Mouse (Mus musculus) skeletal muscle tissue, postnatal 0 days (tissue): ENCODE data around the gene Xrcc3. TPM values are rescaled to one million over a fixed set of nuclear protein-coding genes. Genes with fewer than 3 reads are reported as not detected.

ENCODE experiments used
- polyA plus RNA-seq: library from polyadenylated mRNA; unstranded; fragments of >200 nt; fragmentation: Nextera tagmentation; extraction: Ambion mirVana; gene quantifications from 2 replicates; pipeline ENCODE4 v1.2.1, GENCODE M21; 2015

Xrcc3 gene
- polyA plus RNA-seq, result 2.4 and 3.7 TPM in 2 replicates

DNA sequence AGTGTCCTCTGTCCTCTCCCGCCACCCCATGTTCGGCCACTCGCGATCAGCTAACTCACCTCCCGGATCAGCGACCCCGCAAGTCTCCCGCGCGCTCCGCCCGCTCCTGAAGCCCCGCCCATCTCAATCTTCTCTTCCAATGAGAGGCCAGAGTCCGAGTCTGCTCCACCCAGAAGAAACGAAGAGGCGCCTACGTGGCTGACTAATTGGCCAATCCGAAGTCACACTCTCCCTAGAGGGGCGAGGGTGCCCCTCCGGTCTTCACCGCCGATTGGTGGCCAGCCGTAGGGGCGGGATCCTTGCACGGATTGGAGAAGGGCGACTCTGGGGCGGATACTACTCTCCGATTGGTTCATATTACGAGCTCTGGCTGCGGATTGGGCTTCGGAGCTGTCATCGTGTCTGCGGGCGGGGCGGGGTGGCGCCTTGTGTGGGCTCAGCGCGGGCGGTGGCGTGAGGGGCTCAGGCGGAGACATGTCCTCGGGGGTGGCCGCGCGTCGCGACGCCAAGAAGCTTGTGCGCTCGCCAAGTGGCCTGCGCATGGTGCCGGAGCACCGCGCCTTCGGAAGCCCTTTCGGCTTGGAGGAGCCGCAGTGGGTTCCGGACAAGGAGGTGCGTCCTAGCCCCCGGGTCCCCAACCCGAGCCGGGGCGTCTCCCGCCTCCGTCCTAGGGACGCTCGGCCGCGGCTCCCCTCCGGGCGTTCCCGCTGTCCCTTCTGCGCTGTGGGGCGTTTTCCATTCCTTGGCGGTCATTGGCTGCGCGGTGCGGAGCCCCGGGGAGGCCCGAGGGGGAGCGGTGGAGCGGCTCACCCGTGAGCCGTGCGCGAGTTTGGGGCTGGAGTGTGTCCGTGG is at the start of gene Xrcc3, which contains the start of gene Zfyve21:
Gene Xrcc3, minus strand, starts transcription at position 108 of the 852 bp plus-strand sequence.
Gene Zfyve21, plus strand, starts transcription at position 405 of the 852 bp plus-strand sequence.

DNA sequence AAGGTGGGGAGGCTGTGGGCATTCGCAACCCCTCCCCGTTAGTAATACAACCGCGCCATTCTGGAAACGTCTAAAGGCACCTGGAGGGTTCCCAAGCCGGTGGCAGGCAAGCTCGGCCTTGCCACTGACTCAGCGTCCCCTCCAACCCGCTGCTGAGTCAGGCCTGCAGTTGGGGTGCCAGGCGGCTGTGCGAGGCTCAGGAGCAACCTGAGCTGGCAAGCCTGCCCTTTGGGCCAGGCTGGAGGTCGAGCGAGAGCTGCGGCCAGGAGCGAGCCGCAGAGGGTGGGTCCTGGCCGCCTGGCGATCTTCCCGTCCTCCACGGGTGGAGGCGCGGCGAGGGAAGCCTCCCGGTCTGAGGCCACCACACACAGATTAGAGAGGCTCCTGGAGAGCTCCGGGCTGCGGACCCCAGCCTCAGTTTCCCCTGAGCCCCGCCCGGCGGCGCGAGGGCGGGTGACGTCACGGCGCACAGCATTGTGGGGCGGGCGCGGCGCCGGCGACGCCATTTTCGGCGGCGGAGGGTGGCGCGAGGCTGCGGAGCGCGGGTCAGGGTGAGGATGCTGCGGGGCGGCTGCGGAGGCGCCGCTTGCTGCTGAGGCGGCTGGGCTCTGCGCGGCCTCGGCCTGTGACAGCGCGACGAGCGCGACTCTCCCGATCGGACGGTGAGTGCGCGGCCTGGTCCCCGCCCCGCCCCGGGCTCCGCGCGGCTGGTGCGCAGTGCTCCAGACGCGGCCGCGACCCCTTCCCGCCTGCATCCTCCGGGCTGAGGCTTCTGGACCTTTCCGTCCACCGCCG is 55.1 kb downstream of the Xrcc3 start, which contains the start of gene Klc1:
Gene Klc1, plus strand, starts transcription at position 469 of the 795 bp plus-strand sequence.

Other genes starting within 250 kb of the Xrcc3 start
- 16.9 and 20.4 TPM in 2 replicates for gene Mark3, start 239.3 kb downstream of the Xrcc3 start, polyA plus RNA-seq
- 59.5 and 79.0 TPM in 2 replicates for gene Ckb, start 141.5 kb downstream of the Xrcc3 start, polyA plus RNA-seq
- 4.3 and 4.4 TPM in 2 replicates for gene Trmt61a, start 135.8 kb downstream of the Xrcc3 start, polyA plus RNA-seq
- gene Bag5, start 100.6 kb downstream of the Xrcc3 start, polyA plus RNA-seq, result 33.8 and 34.6 TPM in 2 replicates
- 50.6 and 57.2 TPM in 2 replicates for gene Apopt1, start 100.6 kb downstream of the Xrcc3 start, polyA plus RNA-seq
- gene Klc1, start 55.0 kb downstream of the Xrcc3 start, polyA plus RNA-seq, result 63.9 and 69.2 TPM in 2 replicates
- 65.0 and 81.3 TPM in 2 replicates for gene Zfyve21, start 297 bp upstream of the Xrcc3 start, polyA plus RNA-seq
- 4.9 and 6.2 TPM in 2 replicates for gene Ppp1r13b, start 94.2 kb upstream of the Xrcc3 start, polyA plus RNA-seq
- 1,687 and 2,068 TPM in 2 replicates for gene Atp5mpl, start 153.1 kb upstream of the Xrcc3 start, polyA plus RNA-seq
- 0.15 and 0.23 TPM in 2 replicates for gene Tdrd9, start 157.7 kb upstream of the Xrcc3 start, polyA plus RNA-seq
- gene Rd3l, start 167.4 kb upstream of the Xrcc3 start, polyA plus RNA-seq, result not detected in 2 replicates